Mouse (Mus musculus): ENCODE measurements around the gene 0610010K14Rik. TPM values are rescaled to one million over a fixed set of nuclear protein-coding genes. Genes with fewer than 3 reads are reported as not detected.

0610010K14Rik gene
- total RNA-seq, 4 experiments from 2014 or later: 38.2 to 52.6 (median 44.5) TPM

DNA sequence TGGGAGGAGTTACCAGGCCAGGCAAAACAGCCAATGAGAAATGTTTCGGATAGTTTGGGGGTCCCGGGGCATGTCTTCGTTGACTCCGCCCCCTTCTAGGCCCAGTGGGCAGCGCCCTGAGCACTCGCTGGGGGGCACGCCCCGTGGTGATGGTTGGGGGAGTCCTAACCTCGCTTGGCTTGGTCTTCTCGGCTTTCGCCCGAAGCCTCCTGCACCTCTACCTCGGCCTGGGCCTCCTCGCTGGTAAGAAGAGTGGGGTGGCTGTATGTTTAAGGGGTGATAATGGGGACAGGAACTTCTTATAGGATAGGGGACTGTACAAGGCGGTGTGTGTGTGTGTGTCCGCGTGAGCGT, 22.9 kb downstream of the 0610010K14Rik start:
- DNase-seq: no peak

DNA sequence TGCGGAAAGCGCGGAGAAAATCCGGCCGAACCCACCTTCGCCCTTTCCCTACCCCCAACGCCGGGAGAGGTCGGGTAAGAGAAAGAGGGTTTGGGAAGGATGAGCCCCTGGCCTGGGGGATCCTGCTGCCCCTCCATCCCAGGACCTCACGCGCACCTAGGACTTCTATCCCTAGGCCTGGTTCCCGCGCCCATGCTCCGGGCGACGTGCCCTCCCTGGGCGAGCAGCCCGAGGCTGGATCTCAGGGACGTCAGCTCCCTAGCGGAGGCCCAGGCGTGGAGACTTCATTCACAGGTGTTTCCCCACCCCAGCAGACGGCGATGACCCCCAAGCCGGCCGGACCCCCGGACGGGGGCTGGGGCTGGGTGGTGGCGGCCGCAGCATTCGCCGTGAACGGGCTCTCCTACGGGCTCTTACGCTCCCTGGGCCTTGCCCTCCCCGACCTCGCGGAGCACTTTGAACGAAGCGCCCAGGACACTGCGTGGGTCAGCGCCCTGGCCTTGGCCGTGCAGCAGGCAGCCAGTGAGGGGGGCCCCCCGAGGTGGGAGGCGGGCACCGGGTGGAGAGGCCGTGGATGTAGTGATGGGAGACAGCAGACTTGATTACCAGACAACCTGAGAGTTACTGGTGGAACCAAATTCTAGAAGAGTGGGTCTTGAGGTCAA, 23.4 kb downstream of the 0610010K14Rik start:
- DNase-seq: no peak

DNA sequence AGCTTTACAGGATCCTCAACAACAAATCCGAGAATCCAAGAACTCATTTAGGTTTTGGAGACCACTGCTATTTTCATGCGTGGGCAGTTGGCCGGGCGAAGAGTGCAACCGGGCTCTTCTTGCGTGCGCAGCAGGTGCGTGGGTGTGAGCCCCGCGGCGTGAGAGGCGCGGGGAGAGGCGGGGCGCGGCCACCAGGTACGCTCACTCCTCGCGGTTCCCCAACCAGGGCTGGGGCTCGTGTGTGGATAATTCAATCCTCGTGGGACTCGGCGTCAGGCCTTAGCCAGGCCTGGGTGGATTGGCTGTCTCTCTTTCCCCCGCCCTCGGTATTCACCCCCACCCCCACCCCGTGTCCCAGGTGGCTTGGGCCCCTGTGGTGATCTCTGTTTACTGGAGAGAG, 24.0 kb downstream of the 0610010K14Rik start:
- DNase-seq: no peak

DNA sequence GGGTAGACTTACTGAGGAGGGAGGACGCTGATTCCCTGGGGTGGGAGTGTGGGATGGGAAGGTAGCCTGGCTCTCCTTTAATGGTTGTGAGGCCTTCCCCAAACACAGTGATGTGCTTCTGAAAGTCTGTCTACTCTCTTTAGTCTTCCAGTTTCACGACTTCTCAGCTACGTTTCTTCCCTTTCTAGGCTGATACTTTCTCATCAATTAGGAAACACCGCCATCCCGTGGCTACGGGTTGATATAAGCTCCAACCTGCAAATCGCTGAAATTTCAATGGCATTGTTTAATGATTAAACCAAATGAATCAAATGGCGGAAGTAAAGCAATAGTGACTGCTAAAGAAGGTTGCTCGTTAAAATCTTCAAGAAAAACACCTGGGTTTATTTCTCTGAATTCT, 24.8 kb downstream of the 0610010K14Rik start:
- DNase-seq: no peak

DNA sequence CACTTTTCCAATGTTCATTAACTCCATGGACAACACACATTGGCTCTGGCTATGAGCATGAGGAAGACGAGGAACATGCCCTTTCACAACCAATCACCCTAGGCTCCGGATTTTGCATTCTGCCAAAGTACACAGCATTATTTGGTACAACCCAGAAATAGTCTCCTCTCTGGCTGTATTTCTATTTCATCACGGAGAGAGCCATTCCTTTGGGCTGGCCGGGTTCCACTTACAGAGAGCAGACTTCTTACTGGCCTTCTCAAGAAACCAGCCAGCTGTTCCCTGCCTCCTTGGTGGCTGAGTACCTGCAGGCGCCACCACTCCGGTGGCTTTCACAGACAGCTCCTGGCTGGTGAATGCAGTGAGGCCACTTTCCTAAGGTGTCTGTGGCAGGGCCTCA, 25.3 kb downstream of the 0610010K14Rik start, which contains the start of gene Slc16a11:
Slc16a11 (plus strand) TSS at position 330 of the 400 bp plus-strand sequence.
- no peak for DNase-seq

DNA sequence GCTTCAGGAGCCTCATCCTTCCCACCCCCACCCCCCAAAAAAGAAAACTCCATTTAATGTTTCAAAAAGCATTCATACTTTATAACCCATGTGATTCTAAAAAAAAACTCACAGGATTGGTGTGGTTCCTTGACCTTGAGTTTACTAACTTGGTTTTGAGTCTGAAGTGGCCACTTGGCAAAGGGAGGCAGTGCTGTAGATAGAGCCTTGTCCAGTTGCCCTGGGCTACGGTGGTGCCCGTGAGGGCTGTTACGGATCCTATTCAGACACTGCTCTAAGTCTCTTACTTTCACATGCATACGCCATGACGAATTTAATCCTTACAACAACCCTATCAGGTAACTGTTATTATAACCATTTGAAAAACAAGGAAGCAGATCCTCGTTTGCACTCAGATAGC, 25.7 kb downstream of the 0610010K14Rik start:
- no peak for DNase-seq

DNA sequence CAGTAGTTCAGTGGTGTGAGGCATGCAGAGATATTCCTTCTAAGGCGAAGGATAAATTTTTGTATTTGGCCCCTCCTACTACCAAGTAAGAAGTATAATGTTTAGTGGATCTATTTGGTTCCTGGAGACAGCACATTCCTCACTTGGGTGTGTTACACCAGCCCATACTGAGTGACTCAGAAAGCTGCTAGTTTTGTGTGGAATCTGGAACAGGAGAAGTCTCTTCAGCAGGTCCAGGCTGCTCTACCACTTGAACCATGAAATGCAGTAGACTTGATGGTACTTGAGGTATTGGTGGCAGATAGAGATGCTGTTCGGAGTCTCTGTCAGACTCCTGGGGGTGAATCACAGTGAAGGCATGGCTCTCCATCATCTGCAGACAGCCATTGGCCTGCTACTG, 27.0 kb downstream of the 0610010K14Rik start:
- no peak for DNase-seq

DNA sequence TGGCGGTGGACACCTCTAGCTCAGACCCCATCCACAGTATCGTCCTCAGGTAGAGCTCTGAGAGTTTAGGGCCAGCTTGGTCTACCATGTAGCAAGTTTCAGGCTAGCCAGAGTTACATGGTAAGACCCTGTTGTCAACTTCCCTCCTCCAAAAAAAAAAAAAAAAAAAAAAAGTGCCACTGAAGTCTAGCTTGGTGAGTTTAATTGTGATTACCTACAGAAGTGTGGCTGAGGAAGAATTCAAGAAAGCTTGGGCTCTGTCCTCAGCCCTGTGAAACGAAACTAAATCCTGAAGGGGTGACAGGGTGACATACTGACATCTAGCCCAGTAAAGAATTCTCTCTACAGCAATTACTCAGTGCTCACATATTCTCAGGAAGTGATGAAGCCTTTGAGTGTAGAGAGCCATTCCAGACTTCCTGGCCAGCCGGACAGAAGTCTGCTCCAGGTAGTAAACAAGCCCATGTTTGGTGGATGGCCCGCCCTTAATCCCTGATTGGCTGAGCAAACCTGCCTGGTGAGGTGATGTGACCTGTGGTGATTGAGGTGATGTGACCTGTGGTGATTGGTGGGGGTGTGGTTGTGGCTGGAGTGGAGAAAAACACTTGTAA, 28.8 kb downstream of the 0610010K14Rik start:
- DNase-seq: no peak

DNA sequence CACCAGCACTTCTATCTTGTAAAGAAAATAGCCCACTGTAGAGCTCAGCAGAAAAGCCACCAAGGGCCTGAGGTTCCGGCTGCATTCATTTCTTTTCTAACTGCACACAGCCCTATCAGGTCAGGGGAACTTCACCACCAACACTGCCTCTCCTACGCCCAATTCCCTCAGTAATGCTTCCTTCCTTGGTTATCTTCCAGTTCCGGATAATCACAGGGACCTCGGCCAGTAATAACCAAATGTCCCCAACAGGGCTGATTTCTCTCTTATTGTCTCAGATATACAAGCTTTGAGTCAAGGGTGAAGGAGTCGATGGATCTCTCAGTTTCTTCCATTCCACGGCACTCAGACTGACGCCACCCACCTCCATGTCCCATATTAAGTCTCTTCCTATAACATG, 30.4 kb downstream of the 0610010K14Rik start:
- no peak for DNase-seq

DNA sequence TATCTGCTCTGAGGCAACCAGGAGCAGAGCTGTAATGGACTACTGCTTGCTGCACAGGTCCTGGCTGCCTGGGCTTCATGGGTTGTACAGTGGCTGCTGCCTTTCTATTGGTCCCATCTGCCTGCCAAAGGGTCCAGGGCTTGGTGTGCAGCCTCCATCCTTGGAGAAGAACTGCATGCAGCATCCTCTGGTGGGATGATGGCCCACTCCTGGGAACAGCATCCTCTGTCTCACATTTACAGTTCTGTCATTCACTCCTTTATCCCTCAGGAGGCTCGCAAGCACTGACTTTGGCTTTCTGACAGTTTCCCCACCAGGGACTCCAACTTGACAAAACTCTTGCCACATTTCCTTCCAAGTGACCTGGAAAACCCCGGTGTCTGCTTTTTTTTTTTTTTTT, 30.9 kb downstream of the 0610010K14Rik start:
- no peak for DNase-seq

DNA sequence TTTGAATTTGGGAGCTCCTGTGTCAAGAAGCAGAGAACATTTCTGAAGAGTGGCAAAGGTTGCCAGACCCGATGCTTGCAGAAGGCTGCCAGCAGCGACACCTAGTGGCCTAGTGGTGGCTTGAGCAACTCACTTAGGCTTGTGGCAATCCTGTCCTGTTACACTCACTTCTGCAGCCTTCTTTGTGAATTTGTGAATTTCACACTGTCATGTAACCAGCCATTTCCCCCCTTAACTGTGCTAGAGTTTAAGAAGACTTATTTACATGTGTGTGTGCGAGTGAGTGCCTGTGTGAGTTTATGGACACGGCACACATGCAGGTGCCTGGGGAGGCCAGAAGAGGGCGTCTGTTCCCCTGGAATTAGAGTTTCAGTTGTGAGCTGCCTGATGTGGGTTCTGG, 36.0 kb downstream of the 0610010K14Rik start:
- peak; percentile 57 for DNase-seq

DNA sequence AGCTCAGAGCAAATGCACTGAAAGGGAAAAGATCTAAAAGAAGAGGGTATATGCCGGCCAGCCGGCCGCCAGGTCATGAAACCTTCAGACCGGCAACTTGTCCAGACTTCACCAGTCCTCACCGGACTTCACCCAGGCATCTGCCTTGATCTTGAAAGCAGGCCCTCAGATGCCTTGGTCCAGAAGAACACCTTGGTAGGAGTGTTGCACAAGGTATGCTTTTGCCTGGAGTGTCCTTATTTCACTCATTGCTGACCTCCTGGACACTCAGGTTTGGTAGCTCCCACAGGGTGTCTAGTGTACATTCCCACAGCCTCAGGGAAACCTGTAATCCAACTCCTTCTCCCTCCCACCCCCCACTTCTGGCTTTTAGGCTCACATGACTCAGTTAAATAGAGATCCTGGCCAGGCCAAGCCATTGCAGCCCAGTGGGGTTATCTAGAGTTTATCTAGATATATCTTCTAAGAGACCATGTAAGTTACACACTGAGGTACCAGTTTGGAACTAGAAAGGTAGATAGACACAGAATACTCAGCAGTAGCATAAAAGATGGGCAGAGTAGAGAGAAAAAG, 37.6 kb downstream of the 0610010K14Rik start:
- DNase-seq: no peak

DNA sequence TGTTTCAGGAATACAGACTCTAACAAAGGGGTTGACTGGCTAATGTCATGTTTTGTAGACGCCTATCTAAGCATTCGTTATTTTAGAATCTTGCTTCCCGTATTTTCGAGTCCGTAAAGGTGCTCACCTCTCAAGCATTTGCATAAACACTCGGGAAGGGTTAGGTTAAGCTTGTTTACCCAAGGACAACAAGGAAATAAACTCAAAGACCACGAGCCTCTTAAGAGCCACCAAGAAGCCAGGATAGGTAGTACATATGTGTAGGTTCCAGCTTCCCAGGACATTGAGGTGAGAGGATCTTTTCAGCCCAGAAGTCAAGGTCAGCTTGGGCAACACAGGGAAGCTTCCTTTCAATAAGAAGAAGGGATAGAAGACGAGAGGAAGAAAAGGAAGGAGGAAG, 38.6 kb downstream of the 0610010K14Rik start:
- DNase-seq: no peak

DNA sequence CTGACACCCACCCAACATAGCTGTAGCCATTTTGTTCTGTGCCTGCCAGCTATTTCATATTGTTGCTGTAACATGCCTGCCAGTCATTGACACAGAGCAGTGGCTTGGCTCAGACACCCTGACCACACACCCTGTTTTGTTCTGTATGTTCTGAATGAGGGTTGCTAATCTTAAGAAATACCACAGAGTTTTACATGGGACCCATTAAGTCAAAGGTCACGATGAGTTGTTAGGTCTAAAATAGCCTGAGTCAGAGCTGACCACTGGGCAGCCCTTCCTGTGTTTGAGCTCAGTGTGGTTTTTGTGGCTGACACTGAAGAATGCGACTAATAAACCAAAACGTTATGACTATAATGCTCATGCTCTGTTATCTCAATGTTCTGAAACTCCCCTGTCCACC, 39.4 kb downstream of the 0610010K14Rik start:
- no peak for DNase-seq

DNA sequence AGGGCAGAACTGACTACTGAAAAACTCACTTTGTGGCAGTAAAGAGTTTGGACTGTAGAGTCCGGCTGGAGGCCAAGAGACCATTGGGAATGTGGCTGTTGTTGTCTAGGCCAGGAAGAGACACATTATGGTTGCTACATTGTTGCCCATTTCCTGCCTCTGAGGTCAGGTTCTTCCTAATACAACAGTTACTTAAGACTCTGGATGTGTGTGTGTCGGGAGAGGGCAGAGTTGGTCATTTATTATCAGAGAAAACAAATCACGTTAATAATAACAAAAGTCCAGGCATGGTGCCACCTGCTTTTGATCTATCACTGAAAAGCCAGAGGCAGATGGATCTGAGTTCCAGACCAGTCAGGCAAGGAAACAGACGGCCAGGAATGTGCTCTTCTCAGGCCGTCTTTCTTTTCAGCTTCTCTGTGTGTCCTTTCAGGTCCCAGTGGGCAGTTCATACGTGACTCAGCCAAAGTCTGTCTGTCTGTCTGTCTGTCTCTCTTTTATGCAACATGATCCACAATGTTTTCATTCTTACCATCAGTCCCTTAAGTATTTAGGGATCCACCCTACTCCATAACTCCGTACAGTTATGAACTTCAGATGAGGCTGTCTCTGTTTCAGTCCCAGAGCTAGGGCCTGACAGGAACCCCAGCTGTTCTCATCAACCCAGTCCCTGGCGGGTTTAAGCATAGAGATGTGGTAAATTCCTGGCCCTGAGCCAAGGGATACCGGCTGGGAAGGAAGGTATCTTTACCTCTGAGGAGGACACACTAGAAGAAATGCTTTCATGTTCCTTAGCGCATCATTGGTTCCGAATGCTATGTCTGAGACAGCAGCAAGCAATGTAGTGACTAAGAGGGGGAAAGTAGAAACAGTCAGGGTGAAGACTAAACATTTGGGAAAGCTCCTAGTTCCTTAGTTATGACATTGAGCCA, 44.1 kb downstream of the 0610010K14Rik start:
- DNase-seq: no peak

DNA sequence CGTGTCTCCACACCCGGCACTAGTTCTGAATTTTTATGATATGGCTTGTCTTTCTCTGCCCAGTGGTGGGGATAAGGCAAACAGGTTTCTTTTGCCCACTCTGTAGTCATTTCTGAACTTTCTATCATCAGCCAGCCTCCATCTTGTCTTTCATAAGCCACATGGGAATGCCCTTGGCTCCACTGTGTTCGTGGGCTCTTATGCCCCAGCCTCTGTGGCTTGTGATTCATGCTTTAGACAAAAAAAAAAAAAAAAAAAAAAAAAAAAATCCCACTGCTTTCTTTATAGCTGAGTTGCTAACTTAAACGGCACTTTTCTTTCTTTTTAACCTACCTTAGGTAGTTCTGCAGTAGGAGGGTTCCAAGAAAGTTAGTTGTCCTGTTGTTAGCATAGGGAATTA, 45.6 kb downstream of the 0610010K14Rik start:
- no peak for DNase-seq

DNA sequence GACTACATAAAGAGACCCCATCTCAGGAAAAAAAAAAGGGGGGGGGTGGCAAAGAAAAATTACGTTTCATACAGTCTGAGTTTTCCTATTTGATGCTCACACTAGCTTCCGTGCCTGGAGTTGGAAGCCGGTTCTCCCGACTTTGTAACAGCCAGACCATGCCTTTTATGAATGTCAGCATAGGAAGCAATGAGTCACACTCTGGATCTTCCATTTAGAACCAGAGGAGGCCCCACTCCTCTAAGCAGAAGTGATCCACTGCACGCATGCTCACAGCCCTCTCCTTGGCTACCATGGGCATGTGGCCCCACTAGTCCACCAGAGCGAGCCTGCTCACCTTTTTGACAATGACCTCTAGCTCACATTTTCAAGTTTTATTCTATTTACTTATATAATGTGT, 46.5 kb downstream of the 0610010K14Rik start:
- DNase-seq: no peak

DNA sequence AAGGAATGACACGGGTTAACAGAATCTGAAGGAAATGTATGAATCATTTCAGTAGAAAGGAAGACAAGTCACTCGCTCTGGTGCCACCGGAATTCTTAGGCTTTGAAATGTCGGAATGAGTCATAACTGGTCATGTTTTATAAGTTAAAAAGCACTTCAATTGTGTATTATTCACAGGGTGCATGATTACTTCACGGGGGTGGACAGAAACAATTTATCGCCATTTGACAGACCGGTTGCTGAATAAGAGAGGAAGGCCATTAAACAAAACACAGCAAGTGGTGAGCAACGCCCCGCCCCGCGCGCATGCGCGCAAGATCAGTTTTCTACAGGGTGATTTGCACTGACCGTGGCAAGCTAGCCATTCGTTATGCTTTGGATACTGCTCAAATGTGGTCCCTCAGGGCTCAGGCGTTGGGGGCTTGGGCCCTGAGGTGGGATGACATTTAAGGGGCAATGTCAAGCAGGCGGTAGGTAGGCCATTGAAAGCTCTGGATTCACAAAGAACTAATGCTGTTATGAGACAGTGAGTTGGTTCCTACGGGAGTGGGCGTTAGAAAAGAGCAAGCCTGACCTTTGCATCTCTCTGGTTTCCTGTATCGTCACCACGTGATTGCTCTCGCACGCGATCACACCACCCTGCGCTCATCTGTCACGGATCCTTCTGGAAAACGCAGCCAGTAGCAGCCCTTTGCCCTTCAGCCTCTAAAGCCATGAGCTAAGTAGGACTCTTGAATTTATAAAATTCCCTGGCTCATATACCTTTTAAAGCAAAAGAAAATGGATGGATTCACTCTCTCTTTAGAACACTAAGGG, 48.2 kb downstream of the 0610010K14Rik start:
- DNase-seq: peak; percentile 49

Data from adrenal gland, adult 8-10 months (tissue).